Mouse (Mus musculus) heart, postnatal 0 days (tissue): ENCODE data around the gene 2310034C09Rik. TPM values are rescaled to one million over a fixed set of nuclear protein-coding genes. Genes with fewer than 3 reads are reported as not detected.

Source experiments
- ATAC-seq: fragments of 200-750 bp; cut with Nextera tagmentation; 2 replicates; pipeline ENCODE4 v1.8.0; 2017; ENCODE audit warnings: low read depth, moderate number of reproducible peaks, moderate library complexity; ENCODE audit not compliant: insufficient read depth
- DNase-seq: peaks from one replicate; pipeline ENCODE4 v3.0.0-alpha.2; 2016; ENCODE audit warnings: low spot score
- H3K27ac ChIP-seq: fragments of 300-500 bp; sonication (generic); 2 replicates; pipeline ENCODE4 v1.5.1; 2014; ENCODE audit warnings: low read depth, mild to moderate bottlenecking
- H3K27me3 ChIP-seq: fragments of 300-500 bp; sonication (generic); 2 replicates; pipeline ENCODE4 v1.6.1; 2014; ENCODE audit warnings: low read length, mixed read lengths; ENCODE audit not compliant: control insufficient read depth, insufficient read depth
- H3K36me3 ChIP-seq: fragments of 300-500 bp; sonication (generic); replicated peaks from 2 replicates; pipeline ENCODE4 v1.6.1; 2014; ENCODE audit warnings: low read length, mixed read lengths; ENCODE audit not compliant: control insufficient read depth, insufficient read depth
- H3K4me1 ChIP-seq: fragments of 300-500 bp; sonication (generic); 2 replicates; pipeline ENCODE4 v1.6.1; 2014; ENCODE audit warnings: antibody characterized with exemption; ENCODE audit not compliant: control insufficient read depth, insufficient read depth
- H3K4me2 ChIP-seq: fragments of 300-500 bp; sonication (generic); 2 replicates; pipeline ENCODE4 v1.6.1; 2014; ENCODE audit warnings: low read depth, mild to moderate bottlenecking, low read length, moderate library complexity
- H3K4me3 ChIP-seq: fragments of 300-500 bp; sonication (generic); 2 replicates; pipeline ENCODE4 v1.5.1; 2014; ENCODE audit warnings: low read depth, low read length
- H3K9ac ChIP-seq: fragments of 300-500 bp; sonication (generic); replicated peaks from 2 replicates; pipeline ENCODE4 v1.6.1; 2014; ENCODE audit warnings: low read depth, low read length, mixed read lengths
- H3K9me3 ChIP-seq: fragments of 300-500 bp; sonication (generic); replicated peaks from 2 replicates; pipeline ENCODE4 v1.6.1; 2016; ENCODE audit warnings: low read length; ENCODE audit not compliant: control insufficient read depth
- CTCF ChIP-seq: IDR thresholded peaks from 2 replicates; pipeline ENCODE4 v1.5.1; 2016; ENCODE audit warnings: antibody characterized with exemption, control low read depth, low read depth
- EP300 ChIP-seq: IDR thresholded peaks from 2 replicates; pipeline ENCODE4 v1.6.1; 2016; ENCODE audit warnings: antibody characterized with exemption, low read depth
- WGBS: fragments of 180-500 bp; shearing (Covaris S2); extraction: QIAGEN DNeasy Blood & Tissue Kit; methylation state at CpG from one replicate; pipeline ENCODE4 v1.1.7; 2014; 5-methylcytosine and 5-hydroxymethylcytosine counted together
- polyA plus RNA-seq: library from polyadenylated mRNA; unstranded; fragments of >200 nt; fragmentation: Nextera tagmentation; extraction: Ambion mirVana; gene quantifications from 2 replicates; pipeline ENCODE4 v1.2.1, GENCODE M21; 2015
- total RNA-seq: library from RNA; depleted of rRNA; stranded (reverse); fragments of >200 nt; gene quantifications from 2 replicates; pipeline ENCODE4 v1.2.3, GENCODE M21; 2014; ENCODE audit warnings: low replicate concordance; rRNA removed

Gene 2310034C09Rik
- total and polyA plus RNA-seq, 2 experiments from 2014 or later, result not detected

- no peak for DNase-seq
- Histone ChIP-seq H3K36me3 (no peaks in the 10 kb centered on the region), H3K4me1 (no peaks in the 10 kb centered on the region), H3K27me3 (no peaks in the 10 kb centered on the region), H3K9ac (no peak overlapping the region), H3K4me3 (no peak overlapping the region), H3K9me3 (no peaks in the 10 kb centered on the region), H3K4me2 (no peak overlapping the region), H3K27ac (no peak overlapping the region)
- TF ChIP-seq EP300, result no peak
- TF ChIP-seq CTCF, result no peak
- WGBS, result 56% methylated on average over 2 of the region's 2 CpGs
- no peak for ATAC-seq
Observed at GRCm38 (mm10) chr16:88786786-88787185, 28.1 kb downstream of the 2310034C09Rik start.

Other genes starting within 250 kb of the 2310034C09Rik start
- gene Cldn8, start 195.7 kb upstream of the 2310034C09Rik start, total RNA-seq, result 6.8 TPM in 1 of 2 replicates, not detected in the other
- 0.14 TPM in 1 of 2 replicates, not detected in the other for gene Cldn8, start 195.7 kb upstream of the 2310034C09Rik start, polyA plus RNA-seq
- gene Krtap24-1, start 146.6 kb upstream of the 2310034C09Rik start, total RNA-seq, result not detected in 2 replicates
- not detected in 2 replicates for gene Krtap24-1, start 146.6 kb upstream of the 2310034C09Rik start, polyA plus RNA-seq
- gene 2310079G19Rik, start 131.2 kb upstream of the 2310034C09Rik start, total RNA-seq, result not detected in 2 replicates
- gene 2310079G19Rik, start 131.2 kb upstream of the 2310034C09Rik start, polyA plus RNA-seq, result not detected in 2 replicates
- not detected in 2 replicates for gene Krtap26-1, start 111.1 kb upstream of the 2310034C09Rik start, total RNA-seq
- gene Krtap26-1, start 111.1 kb upstream of the 2310034C09Rik start, polyA plus RNA-seq, result not detected in 2 replicates
- not detected in 2 replicates for gene Krtap27-1, start 87.2 kb upstream of the 2310034C09Rik start, total RNA-seq
- not detected in 2 replicates for gene Krtap27-1, start 87.2 kb upstream of the 2310034C09Rik start, polyA plus RNA-seq
- gene 2310061N02Rik, start 50.9 kb upstream of the 2310034C09Rik start, total RNA-seq, result not detected in 2 replicates
- not detected in 2 replicates for gene 2310061N02Rik, start 50.9 kb upstream of the 2310034C09Rik start, polyA plus RNA-seq
- gene Krtap13-1, start 30.0 kb upstream of the 2310034C09Rik start, total RNA-seq, result not detected in 2 replicates
- gene Krtap13-1, start 30.0 kb upstream of the 2310034C09Rik start, polyA plus RNA-seq, result not detected in 2 replicates
- gene Krtap13, start 7.2 kb upstream of the 2310034C09Rik start, total RNA-seq, result not detected in 2 replicates
- not detected in 2 replicates for gene Krtap13, start 7.2 kb upstream of the 2310034C09Rik start, polyA plus RNA-seq
- gene 2310057N15Rik, start 15.4 kb downstream of the 2310034C09Rik start, total RNA-seq, result not detected in 2 replicates
- gene 2310057N15Rik, start 15.4 kb downstream of the 2310034C09Rik start, polyA plus RNA-seq, result not detected in 2 replicates
- not detected in 2 replicates for gene Gm5965, start 19.0 kb downstream of the 2310034C09Rik start, total RNA-seq
- gene Gm5965, start 19.0 kb downstream of the 2310034C09Rik start, polyA plus RNA-seq, result not detected in 2 replicates
- gene Gm20741, start 53.4 kb downstream of the 2310034C09Rik start, total RNA-seq, result not detected in 2 replicates
- gene Gm20741, start 53.4 kb downstream of the 2310034C09Rik start, polyA plus RNA-seq, result not detected in 2 replicates
- not detected in 2 replicates for gene Krtap15, start 61.4 kb downstream of the 2310034C09Rik start, total RNA-seq
- gene Krtap15, start 61.4 kb downstream of the 2310034C09Rik start, polyA plus RNA-seq, result not detected in 2 replicates
- not detected in 2 replicates for gene Krtap14, start 67.3 kb downstream of the 2310034C09Rik start, total RNA-seq
- not detected in 2 replicates for gene Krtap14, start 67.3 kb downstream of the 2310034C09Rik start, polyA plus RNA-seq
- gene Krtap19-1, start 110.6 kb downstream of the 2310034C09Rik start, total RNA-seq, result not detected in 2 replicates
- gene Krtap19-1, start 110.6 kb downstream of the 2310034C09Rik start, polyA plus RNA-seq, result not detected in 2 replicates
- gene Krtap19-2, start 115.4 kb downstream of the 2310034C09Rik start, total RNA-seq, result not detected in 2 replicates
- gene Krtap19-2, start 115.4 kb downstream of the 2310034C09Rik start, polyA plus RNA-seq, result not detected in 2 replicates
- not detected in 2 replicates for gene Krtap19-3, start 119.2 kb downstream of the 2310034C09Rik start, total RNA-seq
- gene Krtap19-3, start 119.2 kb downstream of the 2310034C09Rik start, polyA plus RNA-seq, result not detected in 2 replicates
- not detected in 2 replicates for gene Krtap19-4, start 126.2 kb downstream of the 2310034C09Rik start, total RNA-seq
- not detected in 2 replicates for gene Krtap19-4, start 126.2 kb downstream of the 2310034C09Rik start, polyA plus RNA-seq
- gene Krtap19-5, start 137.6 kb downstream of the 2310034C09Rik start, total RNA-seq, result not detected in 2 replicates
- gene Krtap19-5, start 137.6 kb downstream of the 2310034C09Rik start, polyA plus RNA-seq, result not detected in 2 replicates
- not detected in 2 replicates for gene Krtap19-9b, start 173.4 kb downstream of the 2310034C09Rik start, total RNA-seq
- not detected in 2 replicates for gene Krtap19-9b, start 173.4 kb downstream of the 2310034C09Rik start, polyA plus RNA-seq
- gene Krtap16-3, start 204.0 kb downstream of the 2310034C09Rik start, total RNA-seq, result not detected in 2 replicates
- not detected in 2 replicates for gene Krtap16-3, start 204.0 kb downstream of the 2310034C09Rik start, polyA plus RNA-seq